Comparison of ENCODE assay signal across 9 mouse cellular contexts in genomic region chr15:73923438-73923837, GRCm38 (mm10).
DNase-seq lines count a peak whose midpoint lies in the region; ATAC-seq and TF ChIP-seq lines count a peak whose summit lies in the region.
"Had no signal": no experiment of that assay in that cellular context is flagged by ENCODE, and none has a peak within 500 bp of the region (broad histone marks: within the 10 kb centered on the region; RNA-seq: fewer than 3 reads in every experiment).

No protein-coding gene starts in this region.

- no peak overlapping the region for H3K27ac ChIP-seq in heart, postnatal 0 days (ENCODE audit: low read depth)
- H3K27ac ChIP-seq: limb, embryonic 13.5 days had no signal

- no peaks in the 10 kb centered on the region for H3K9me3 ChIP-seq in heart, postnatal 0 days (replicated peaks; ENCODE audit: control insufficient read depth, low read length)
- H3K9me3 ChIP-seq: limb, embryonic 13.5 days had no signal

- WGBS in lung, adult 2 months, result 70% methylated on average over 2 of the region's 2 CpGs
- WGBS in heart, postnatal 0 days, result 72% methylated on average over 2 of the region's 2 CpGs

- no peaks in the 10 kb centered on the region for H3K4me1 ChIP-seq in lung, adult 2 months (ENCODE audit: control insufficient read depth, insufficient read depth, low read length)
- H3K4me1 ChIP-seq in heart, postnatal 0 days (ENCODE audit: control insufficient read depth, insufficient read depth), result no peaks in the 10 kb centered on the region
- H3K4me1 ChIP-seq: limb, embryonic 13.5 days had no signal

- no peak for TF ChIP-seq EP300 in heart, postnatal 0 days (IDR thresholded peaks at IDR 0.05; ENCODE audit: low read depth)

- ATAC-seq in heart, postnatal 0 days (ENCODE audit: insufficient read depth, low read depth), result peak; percentile 30; the same call in 1 of the 2 replicates

- H3K9ac ChIP-seq in heart, postnatal 0 days (replicated peaks; ENCODE audit: low read depth, low read length), result no peak overlapping the region
- H3K9ac ChIP-seq: limb, embryonic 13.5 days had no signal

- no peak for TF ChIP-seq CTCF in lung, adult 2 months (IDR thresholded peaks at IDR 0.05; ENCODE audit: insufficient read depth, low read length)
- peak; percentile 46 for TF ChIP-seq CTCF in heart, postnatal 0 days (IDR thresholded peaks at IDR 0.05; ENCODE audit: low read depth)

- H3K27me3 ChIP-seq in heart, postnatal 0 days (ENCODE audit: control insufficient read depth, insufficient read depth, low read length), result no peaks in the 10 kb centered on the region
- H3K27me3 ChIP-seq: limb, embryonic 13.5 days had no signal

- no peak overlapping the region for H3K4me3 ChIP-seq in lung, adult 2 months (replicated peaks; ENCODE audit: extremely low read depth, low read depth, low read length)
- H3K4me3 ChIP-seq in heart, postnatal 0 days (ENCODE audit: low read depth, low read length), result no peak overlapping the region
- H3K4me3 ChIP-seq: limb, embryonic 13.5 days had no signal

- H3K36me3 ChIP-seq in heart, postnatal 0 days (replicated peaks; ENCODE audit: control insufficient read depth, insufficient read depth, low read length), result no peaks in the 10 kb centered on the region
- H3K36me3 ChIP-seq: limb, embryonic 13.5 days had no signal

- no peak overlapping the region for H3K4me2 ChIP-seq in heart, postnatal 0 days (ENCODE audit: low read depth, low read length)
- H3K4me2 ChIP-seq: limb, embryonic 13.5 days had no signal

- DNase-seq in adrenal gland, postnatal 25 days, result peak; percentile 21
- DNase-seq in adrenal gland, adult 8-10 months, result no peak
- DNase-seq in lung, adult 18-20 months, result peak; percentile 2 to 12
- DNase-seq in lung, adult 2 months, result no peak
- DNase-seq in heart, postnatal 0 days (ENCODE audit: low spot score), result peak; percentile 18
- peak; percentile 31 for DNase-seq in mesoderm, embryonic 11.5 days (ENCODE audit: low read depth, low spot score)
- DNase-seq in urinary bladder, postnatal 4 days (ENCODE audit: low spot score in 2 of 2), result no peak
- no peak for DNase-seq in cerebellum, adult 8-10 months

- no peak for TF ChIP-seq POLR2A in lung, adult 2 months (IDR thresholded peaks at IDR 0.05; ENCODE audit: borderline replicate concordance, extremely low read depth, low read depth, low read length)

Comparison
In these comparisons a context has a peak if more than half of its experiments do, and no peak if none do; other contexts are left out.
1. DNase-seq: peak in adrenal gland, postnatal 25 days (single experiment), lung, adult 18-20 months (2 of 2), heart, postnatal 0 days (single experiment) and mesoderm, embryonic 11.5 days (single experiment); none in adrenal gland, adult 8-10 months (single experiment), lung, adult 2 months (single experiment), urinary bladder, postnatal 4 days (0 of 2) and cerebellum, adult 8-10 months (single experiment).